Mouse (Mus musculus): ENCODE results near the gene Chn2. TPM values are rescaled to one million over a fixed set of nuclear protein-coding genes. Genes with fewer than 3 reads are reported as not detected.
A peak's percentile ranks its signal among the peaks of the same experiment; 100 is the strongest.

The Chn2 gene
- polyA plus RNA-seq, 1 experiment from 2014 or later = 17.1 TPM

DNA sequence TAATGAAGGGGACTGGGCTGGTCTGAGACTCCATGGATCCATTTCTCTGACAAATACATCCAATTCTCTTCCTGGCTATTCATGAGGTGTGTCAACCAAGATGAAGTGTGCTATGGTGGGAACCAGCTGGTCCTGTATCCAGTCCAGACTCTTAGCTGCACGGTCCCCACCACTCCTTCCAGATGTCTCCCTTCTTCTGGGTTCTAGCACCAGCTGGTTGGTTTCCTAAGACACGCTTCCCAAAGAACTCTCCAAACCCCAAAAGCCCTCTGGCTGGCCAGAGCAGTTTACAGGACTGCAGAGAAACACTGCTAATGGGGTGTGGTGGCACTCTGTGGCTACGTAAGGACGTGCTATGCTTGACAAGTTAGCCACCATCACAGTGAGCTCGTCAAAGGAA, 20.5 kb upstream of the Chn2 start:
- Histone ChIP-seq H3K27ac (ENCODE audit: low read length) (no peak overlapping the region), H3K4me1 (ENCODE audit: insufficient read depth, low read length) (peaks cover 9% of the 10 kb centered on the region), H3K9ac (replicated peaks; ENCODE audit: low read length) (no peak overlapping the region), H3K36me3 (ENCODE audit: insufficient read depth, low read length) (no peaks in the 10 kb centered on the region), H3K27me3 (ENCODE audit: insufficient read depth, low read length) (no peaks in the 10 kb centered on the region), H3K4me2 (replicated peaks; ENCODE audit: low read depth, low read length) (no peak overlapping the region), H3K9me3 (ENCODE audit: low read length) (no peaks in the 10 kb centered on the region), H3K4me3 (ENCODE audit: low read length) (no peak overlapping the region)
- no peak for ATAC-seq (ENCODE audit: low FRiP score, low TSS enrichment)
- WGBS = 64% methylated on average over 5 of the region's 5 CpGs

- peak; percentile 93 for ATAC-seq (ENCODE audit: low FRiP score, low TSS enrichment)
- no peak overlapping the region for H3K4me3 ChIP-seq (ENCODE audit: low read length)
- peak overlapping the region; percentile 38 for H3K27ac ChIP-seq (ENCODE audit: low read length)
- H3K9ac ChIP-seq (replicated peaks; ENCODE audit: low read length) = no peak overlapping the region
- H3K4me1 ChIP-seq (ENCODE audit: insufficient read depth, low read length) = peaks cover 9% of the 10 kb centered on the region
- WGBS = 45% methylated on average over 15 of the region's 15 CpGs
- no peaks in the 10 kb centered on the region for H3K9me3 ChIP-seq (ENCODE audit: low read length)
- H3K36me3 ChIP-seq (ENCODE audit: insufficient read depth, low read length) = no peaks in the 10 kb centered on the region
- no peaks in the 10 kb centered on the region for H3K27me3 ChIP-seq (ENCODE audit: insufficient read depth, low read length)
- peak overlapping the region; percentile 35; the same call in 1 of the 2 replicates for H3K4me2 ChIP-seq (replicated peaks; ENCODE audit: low read depth, low read length)
These were observed 18.1 kb upstream of the Chn2 start for GRCm38 (mm10) chr6:54021123-54021789.

GRCm38 (mm10) chr6:54023846-54024245, 15.5 kb upstream of the Chn2 start:
- no peaks in the 10 kb centered on the region for H3K4me1 ChIP-seq (ENCODE audit: insufficient read depth, low read length)
- no peak overlapping the region for H3K4me3 ChIP-seq (ENCODE audit: low read length)
- H3K4me2 ChIP-seq (replicated peaks; ENCODE audit: low read depth, low read length) = no peak overlapping the region
- H3K36me3 ChIP-seq (ENCODE audit: insufficient read depth, low read length) = no peaks in the 10 kb centered on the region
- no peaks in the 10 kb centered on the region for H3K27me3 ChIP-seq (ENCODE audit: insufficient read depth, low read length)
- ATAC-seq (ENCODE audit: low FRiP score, low TSS enrichment) = no peak
- no peak overlapping the region for H3K9ac ChIP-seq (replicated peaks; ENCODE audit: low read length)
- H3K27ac ChIP-seq (ENCODE audit: low read length) = no peak overlapping the region
- no peaks in the 10 kb centered on the region for H3K9me3 ChIP-seq (ENCODE audit: low read length)
- 83% methylated on average over 5 of the region's 5 CpGs for WGBS

DNA sequence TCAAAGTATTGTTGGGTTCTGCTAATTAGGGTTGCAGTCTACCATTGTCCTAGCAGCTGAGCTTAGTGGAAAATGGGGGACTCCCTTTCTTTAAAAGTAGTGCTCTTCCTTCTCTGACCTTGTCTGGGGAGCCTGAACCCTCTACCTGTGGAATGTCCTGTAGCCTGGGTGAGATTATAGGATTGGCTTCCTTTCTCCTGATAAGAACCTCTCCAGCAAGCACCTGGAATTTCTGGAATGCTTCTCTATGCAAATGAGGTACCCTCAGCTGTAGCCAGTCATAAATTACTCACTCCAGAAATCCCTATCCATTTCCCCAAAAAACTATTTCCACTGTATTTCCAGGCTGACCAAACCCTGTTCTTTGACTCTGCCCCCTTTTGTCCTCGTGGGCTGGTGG, 10.6 kb upstream of the Chn2 start:
- Histone ChIP-seq H3K9ac (replicated peaks; ENCODE audit: low read length) (no peak overlapping the region), H3K27ac (ENCODE audit: low read length) (no peak overlapping the region), H3K36me3 (ENCODE audit: insufficient read depth, low read length) (no peaks in the 10 kb centered on the region), H3K4me2 (replicated peaks; ENCODE audit: low read depth, low read length) (no peak overlapping the region), H3K4me1 (ENCODE audit: insufficient read depth, low read length) (no peaks in the 10 kb centered on the region), H3K4me3 (ENCODE audit: low read length) (no peak overlapping the region), H3K27me3 (ENCODE audit: insufficient read depth, low read length) (no peaks in the 10 kb centered on the region), H3K9me3 (ENCODE audit: low read length) (no peaks in the 10 kb centered on the region)
- ATAC-seq (ENCODE audit: low FRiP score, low TSS enrichment) = no peak
- WGBS = 13% methylated on average over 1 of the region's 1 CpGs

DNA sequence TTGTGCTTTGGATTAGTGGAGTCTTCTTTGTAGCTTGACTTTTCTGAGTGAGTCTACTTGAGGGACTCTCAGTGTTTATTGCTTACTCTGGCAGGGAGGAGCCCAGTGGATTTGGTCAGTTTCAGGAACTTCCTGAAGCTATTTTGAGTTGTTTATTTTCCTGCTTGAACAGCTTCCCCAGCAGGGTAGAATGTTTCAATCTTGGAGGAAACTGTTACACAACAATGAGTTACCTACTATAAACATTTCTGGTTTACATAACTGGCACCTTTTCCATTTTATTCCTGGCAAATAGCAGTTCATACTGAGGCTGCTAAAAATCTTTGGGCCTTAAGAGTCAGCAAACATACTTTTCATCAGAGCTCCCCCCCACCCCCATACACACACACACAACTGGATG, 9.0 kb upstream of the Chn2 start:
- Histone ChIP-seq H3K27me3 (ENCODE audit: insufficient read depth, low read length) (no peaks in the 10 kb centered on the region), H3K9me3 (ENCODE audit: low read length) (no peaks in the 10 kb centered on the region), H3K27ac (ENCODE audit: low read length) (no peak overlapping the region), H3K4me3 (ENCODE audit: low read length) (no peak overlapping the region), H3K9ac (replicated peaks; ENCODE audit: low read length) (no peak overlapping the region), H3K36me3 (ENCODE audit: insufficient read depth, low read length) (no peaks in the 10 kb centered on the region), H3K4me2 (replicated peaks; ENCODE audit: low read depth, low read length) (no peak overlapping the region), H3K4me1 (ENCODE audit: insufficient read depth, low read length) (peaks cover 13% of the 10 kb centered on the region)
- ATAC-seq (ENCODE audit: low FRiP score, low TSS enrichment) = no peak

GRCm38 (mm10) chr6:54030776-54031175, 8.6 kb upstream of the Chn2 start:
- 70% methylated on average over 3 of the region's 3 CpGs for WGBS
- ATAC-seq (ENCODE audit: low FRiP score, low TSS enrichment) = no peak

GRCm38 (mm10) chr6:54034471-54034870, 4.9 kb upstream of the Chn2 start:
- 3% methylated on average over 9 of the region's 9 CpGs for WGBS
- ATAC-seq (ENCODE audit: low FRiP score, low TSS enrichment) = peak; percentile 57; the same call in 1 of the 2 replicates

More at GRCm38 (mm10) chr6:54030776-54031175, 8.6 kb upstream of the Chn2 start:
- no peak overlapping the region for H3K4me3 ChIP-seq (ENCODE audit: low read length)
- no peak overlapping the region for H3K27ac ChIP-seq (ENCODE audit: low read length)
- H3K36me3 ChIP-seq (ENCODE audit: insufficient read depth, low read length) = no peaks in the 10 kb centered on the region
- no peaks in the 10 kb centered on the region for H3K27me3 ChIP-seq (ENCODE audit: insufficient read depth, low read length)
- H3K9me3 ChIP-seq (ENCODE audit: low read length) = no peaks in the 10 kb centered on the region
- peaks cover 16% of the 10 kb centered on the region for H3K4me1 ChIP-seq (ENCODE audit: insufficient read depth, low read length)
- H3K4me2 ChIP-seq (replicated peaks; ENCODE audit: low read depth, low read length) = no peak overlapping the region
- no peak overlapping the region for H3K9ac ChIP-seq (replicated peaks; ENCODE audit: low read length)

GRCm38 (mm10) chr6:54035548-54035947, 3.8 kb upstream of the Chn2 start:
- no peak overlapping the region for H3K9ac ChIP-seq (replicated peaks; ENCODE audit: low read length)
- H3K9me3 ChIP-seq (ENCODE audit: low read length) = no peaks in the 10 kb centered on the region
- peaks cover 31% of the 10 kb centered on the region for H3K4me1 ChIP-seq (ENCODE audit: insufficient read depth, low read length)
- H3K27me3 ChIP-seq (ENCODE audit: insufficient read depth, low read length) = peaks cover 15% of the 10 kb centered on the region
- ATAC-seq (ENCODE audit: low FRiP score, low TSS enrichment) = no peak
- H3K27ac ChIP-seq (ENCODE audit: low read length) = no peak overlapping the region
- 54% methylated on average over 3 of the region's 3 CpGs for WGBS
- no peak overlapping the region for H3K4me3 ChIP-seq (ENCODE audit: low read length)
- no peaks in the 10 kb centered on the region for H3K36me3 ChIP-seq (ENCODE audit: insufficient read depth, low read length)
- H3K4me2 ChIP-seq (replicated peaks; ENCODE audit: low read depth, low read length) = no peak overlapping the region

More at GRCm38 (mm10) chr6:54034471-54034870, 4.9 kb upstream of the Chn2 start:
- peaks cover 14% of the 10 kb centered on the region for H3K27me3 ChIP-seq (ENCODE audit: insufficient read depth, low read length)
- 0 out of 2 replicates have a peak overlapping the region, but pooled peaks have one; percentile 13 for H3K4me3 ChIP-seq (ENCODE audit: low read length)
- H3K36me3 ChIP-seq (ENCODE audit: insufficient read depth, low read length) = no peaks in the 10 kb centered on the region
- peak overlapping the region; percentile 40 for H3K4me2 ChIP-seq (replicated peaks; ENCODE audit: low read depth, low read length)
- peaks cover 28% of the 10 kb centered on the region for H3K4me1 ChIP-seq (ENCODE audit: insufficient read depth, low read length)
- H3K9ac ChIP-seq (replicated peaks; ENCODE audit: low read length) = 0 out of 2 replicates have a peak overlapping the region, but pooled peaks have one; percentile 22
- H3K27ac ChIP-seq (ENCODE audit: low read length) = no peak overlapping the region
- no peaks in the 10 kb centered on the region for H3K9me3 ChIP-seq (ENCODE audit: low read length)

DNA sequence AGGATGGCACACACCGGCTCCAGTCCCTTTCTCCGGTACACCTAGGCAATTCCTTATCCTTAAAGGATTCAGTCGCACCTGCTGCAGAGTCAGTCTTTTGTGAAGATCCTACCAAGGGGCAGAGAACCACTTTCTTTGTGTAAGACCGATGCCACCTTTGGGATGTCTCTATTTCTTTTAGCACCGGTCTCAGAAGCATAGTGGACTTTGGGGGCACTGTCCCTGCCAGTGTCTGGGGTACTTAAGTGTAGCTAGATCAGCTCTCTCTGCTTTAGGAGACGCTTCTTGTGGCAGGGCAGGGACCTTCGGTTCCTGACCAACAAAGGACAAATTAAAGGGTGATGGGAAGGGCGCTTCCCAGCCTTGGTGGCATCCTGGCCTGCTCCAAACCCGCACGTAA, 488 bp upstream of the Chn2 start:
- H3K36me3 ChIP-seq (ENCODE audit: insufficient read depth, low read length) = no peaks in the 10 kb centered on the region
- H3K27ac ChIP-seq (ENCODE audit: low read length) = peak overlapping the region; percentile 75; the same call in 1 of the 2 replicates
- H3K27me3 ChIP-seq (ENCODE audit: insufficient read depth, low read length) = peaks cover 30% of the 10 kb centered on the region
- no peak; the same call in 1 of the 2 replicates for ATAC-seq (ENCODE audit: low FRiP score, low TSS enrichment)
- peak overlapping the region; percentile 87 for H3K4me2 ChIP-seq (replicated peaks; ENCODE audit: low read depth, low read length)
- H3K4me1 ChIP-seq (ENCODE audit: insufficient read depth, low read length) = peaks cover 45% of the 10 kb centered on the region
- 13% methylated on average over 10 of the region's 10 CpGs for WGBS
- no peaks in the 10 kb centered on the region for H3K9me3 ChIP-seq (ENCODE audit: low read length)
- H3K9ac ChIP-seq (replicated peaks; ENCODE audit: low read length) = peak overlapping the region; percentile 79
- peak overlapping the region; percentile 63 for H3K4me3 ChIP-seq (ENCODE audit: low read length)

DNA sequence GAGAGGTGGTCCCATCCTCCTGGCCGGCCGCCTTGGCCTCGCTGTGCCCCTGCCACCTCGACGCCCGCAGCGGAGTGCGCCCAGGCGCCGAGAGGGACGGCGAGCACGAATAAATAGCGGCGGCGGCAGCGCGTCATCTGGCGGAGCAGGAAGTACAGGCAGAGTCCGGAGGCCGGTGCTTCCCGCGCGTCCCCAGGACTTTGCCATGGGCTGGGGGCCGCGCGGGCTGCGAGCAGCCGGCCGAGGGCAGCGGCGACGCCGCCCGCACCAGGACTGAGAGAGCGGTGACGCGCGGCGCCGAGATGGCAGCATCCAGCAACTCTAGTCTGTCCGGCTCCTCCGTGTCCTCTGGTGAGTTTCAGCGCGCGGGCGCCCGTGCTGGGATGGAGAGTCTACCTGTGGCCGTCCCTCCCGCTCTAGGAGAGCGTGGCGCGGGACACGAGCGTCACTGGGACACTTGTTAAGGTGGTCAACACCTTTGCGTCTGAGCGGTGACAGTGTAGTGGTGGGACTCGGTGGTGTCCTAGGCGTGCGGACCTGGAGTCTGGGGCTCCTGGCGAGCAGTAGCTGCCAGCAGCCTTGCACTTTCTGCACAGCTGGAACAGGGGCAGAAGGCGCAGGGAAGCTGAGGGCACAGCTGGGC, 572 bp downstream of the Chn2 start:
- H3K4me1 ChIP-seq (ENCODE audit: insufficient read depth, low read length) = peaks cover 37% of the 10 kb centered on the region
- H3K4me2 ChIP-seq (replicated peaks; ENCODE audit: low read depth, low read length) = peak overlapping the region; percentile 87
- peak overlapping the region; percentile 75 for H3K27ac ChIP-seq (ENCODE audit: low read length)
- no peaks in the 10 kb centered on the region for H3K36me3 ChIP-seq (ENCODE audit: insufficient read depth, low read length)
- no peaks in the 10 kb centered on the region for H3K9me3 ChIP-seq (ENCODE audit: low read length)
- peak overlapping the region; percentile 63 for H3K4me3 ChIP-seq (ENCODE audit: low read length)
- peaks cover 30% of the 10 kb centered on the region for H3K27me3 ChIP-seq (ENCODE audit: insufficient read depth, low read length)
- ATAC-seq (ENCODE audit: low FRiP score, low TSS enrichment) = peak; percentile 75
- WGBS = under 1% methylated on average over 60 of the region's 62 CpGs
- peak overlapping the region; percentile 79 for H3K9ac ChIP-seq (replicated peaks; ENCODE audit: low read length)

Data from kidney, embryonic 16.5 days (tissue).